Mouse (Mus musculus) embryonic fibroblast, embryonic 13.5 days (primary cell): ENCODE data around the gene Ubap2. TPM values are rescaled to one million over a fixed set of nuclear protein-coding genes. Genes with fewer than 3 reads are reported as not detected.

Source experiments
- H3K27ac ChIP-seq: 2 replicates; pipeline ENCODE4 v1.5.1; 2012; ENCODE audit warnings: low read length, control low read depth, inconsistent platforms; ENCODE audit not compliant: insufficient read depth
- H3K4me1 ChIP-seq: 2 replicates; pipeline ENCODE4 v1.6.1; 2011; ENCODE audit warnings: low read length; ENCODE audit not compliant: control insufficient read depth, insufficient read depth
- H3K4me3 ChIP-seq: 2 replicates; pipeline ENCODE4 v1.5.1; 2011; ENCODE audit warnings: mild to moderate bottlenecking, control low read depth, low read length; ENCODE audit not compliant: insufficient read depth
- CTCF ChIP-seq: IDR thresholded peaks from 2 replicates; pipeline ENCODE4 v1.5.1; 2011; ENCODE audit warnings: mild to moderate bottlenecking, control low read depth, low read length, moderate library complexity, borderline replicate concordance; ENCODE audit not compliant: insufficient read depth
- POLR2A ChIP-seq: IDR thresholded peaks from 2 replicates; pipeline ENCODE4 v1.6.1; 2011; ENCODE audit warnings: low read depth, mild to moderate bottlenecking, control low read depth, low read length, moderate library complexity
- polyA plus RNA-seq: library from polyadenylated mRNA; stranded (reverse); fragments of >200 nt; gene quantifications from 2 replicates; pipeline ENCODE4 v1.2.4, GENCODE M21; 2011; ENCODE audit warnings: low read depth; ENCODE audit not compliant: missing spikeins, insufficient read length

The Ubap2 gene
- polyA plus RNA-seq, 1 experiment: 78.8 TPM

DNA sequence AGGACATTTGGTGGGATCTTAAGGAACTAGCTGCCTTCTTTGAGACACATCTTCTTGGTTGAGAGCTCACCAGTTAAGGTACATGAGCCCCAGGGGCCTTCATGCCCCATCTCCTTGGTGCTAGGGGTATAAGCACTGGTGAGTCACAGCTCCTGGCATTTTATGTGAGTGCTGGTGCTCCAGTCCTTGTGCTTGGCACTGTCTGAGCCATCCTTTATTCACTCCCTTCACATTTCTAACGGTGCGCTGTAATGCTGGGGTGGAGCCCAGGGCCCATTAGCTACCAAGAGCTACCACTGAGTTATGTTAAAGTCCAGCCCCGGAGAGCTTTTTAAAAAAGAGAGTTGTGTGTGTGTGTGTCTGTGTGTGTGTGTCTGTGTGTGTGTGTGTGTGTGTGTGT, 121.8 kb downstream of the Ubap2 start:
- Histone ChIP-seq H3K4me1 (peaks cover 4% of the 10 kb centered on the region; the same call in 1 of the 2 replicates), H3K27ac (peak overlapping the region; percentile 11; the same call in 1 of the 2 replicates), H3K4me3 (no peak overlapping the region)
- TF ChIP-seq POLR2A (no peak), CTCF (no peak)

DNA sequence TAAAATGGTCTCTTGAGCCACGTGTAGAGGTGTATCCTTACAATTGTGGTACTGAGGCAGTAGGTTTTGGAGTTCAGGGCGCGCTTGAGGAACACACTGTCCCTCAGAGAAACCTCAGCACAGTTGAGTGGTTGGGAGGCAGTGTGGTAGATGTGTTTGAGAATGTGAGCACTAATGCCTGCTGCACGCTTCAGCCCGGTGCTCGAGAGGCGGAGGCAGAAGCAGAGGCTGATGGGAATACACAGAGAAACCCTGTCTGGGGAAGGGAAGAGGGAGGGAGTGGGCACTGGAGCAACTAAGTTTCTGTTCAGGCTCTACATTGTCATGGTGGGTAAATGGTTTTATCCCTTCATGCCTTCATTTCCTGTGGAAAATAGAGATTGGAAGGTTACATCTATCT, 123.8 kb downstream of the Ubap2 start:
- Histone ChIP-seq H3K4me3 (no peak overlapping the region), H3K4me1 (peaks cover 3% of the 10 kb centered on the region; the same call in 1 of the 2 replicates)
- TF ChIP-seq POLR2A: no peak
- TF ChIP-seq CTCF: no peak

DNA sequence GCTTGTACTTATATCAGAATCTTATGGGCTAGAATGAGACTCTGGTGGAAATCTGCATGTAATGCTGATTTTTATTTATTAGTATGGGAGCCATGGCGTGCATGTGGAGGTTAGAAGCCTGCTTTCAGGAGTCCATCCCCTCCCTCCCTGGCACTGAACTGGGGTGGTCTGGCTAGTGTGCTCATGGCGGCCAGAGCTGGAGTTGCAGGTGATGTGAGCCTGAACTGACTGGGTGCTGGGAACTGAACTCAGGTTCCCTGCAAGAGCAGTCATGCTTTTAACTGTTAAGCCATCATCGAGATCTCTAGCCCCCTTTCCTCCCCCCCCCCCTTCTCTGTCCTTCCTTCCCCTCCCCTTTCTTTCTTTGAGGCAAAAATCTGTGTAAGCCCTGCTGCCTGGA, 125.1 kb downstream of the Ubap2 start:
- Histone ChIP-seq H3K27ac (no peak overlapping the region), H3K4me1 (no peaks in the 10 kb centered on the region), H3K4me3 (no peak overlapping the region)
- TF ChIP-seq CTCF (no peak), POLR2A (no peak)

More for the DNA sequence above, 123.8 kb downstream of the Ubap2 start:
- no peak overlapping the region for H3K27ac ChIP-seq

Other genes with a start within 250 kb of the Ubap2 start
- gene Aqp7, start 227.0 kb downstream of the Ubap2 start, polyA plus RNA-seq: not detected in 2 replicates
- 0.55 TPM in 1 of 2 replicates, not detected in the other for gene Aqp3, start 177.0 kb downstream of the Ubap2 start, polyA plus RNA-seq
- 24.4 and 25.1 TPM in 2 replicates for gene Nol6, start 150.7 kb downstream of the Ubap2 start, polyA plus RNA-seq
- gene Ube2r2, start 139.4 kb downstream of the Ubap2 start, polyA plus RNA-seq: 196 and 222 TPM in 2 replicates
- 40.2 and 40.3 TPM in 2 replicates for gene Dcaf12, start 39.7 kb upstream of the Ubap2 start, polyA plus RNA-seq
- gene Ubap1, start 73.9 kb upstream of the Ubap2 start, polyA plus RNA-seq: 60.1 and 70.5 TPM in 2 replicates
- 3.6 and 5.8 TPM in 2 replicates for gene Kif24, start 189.7 kb upstream of the Ubap2 start, polyA plus RNA-seq
- gene Nudt2, start 190.0 kb upstream of the Ubap2 start, polyA plus RNA-seq: 28.6 and 40.4 TPM in 2 replicates
- gene AI464131, start 227.9 kb upstream of the Ubap2 start, polyA plus RNA-seq: 5.5 and 6.0 TPM in 2 replicates
- not detected in 2 replicates for gene 1110017D15Rik, start 242.2 kb upstream of the Ubap2 start, polyA plus RNA-seq